Comparison of ENCODE assay signal across 10 mouse cellular contexts in genomic region chr10:116567491-116568405, GRCm38 (mm10). TPM values are rescaled to one million over a fixed set of nuclear protein-coding genes. Genes with fewer than 3 reads are reported as not detected.
DNase-seq lines count a peak whose midpoint lies in the region; ATAC-seq and TF ChIP-seq lines count a peak whose summit lies in the region.
"Had no signal": no experiment of that assay in that cellular context is flagged by ENCODE, and none has a peak within 500 bp of the region (broad histone marks: within the 10 kb centered on the region; RNA-seq: fewer than 3 reads in every experiment).

No protein-coding gene starts in this region.

- intact Hi-C loops in gastrocnemius, adult 2 months (cut with DNase I) = no loop called here

- H3K4me1 ChIP-seq in lung, embryonic 14.5 days (ENCODE audit: insufficient read depth) = no peaks in the 10 kb centered on the region; the same call in 1 of the 2 replicates
- H3K4me1 ChIP-seq in cerebellum, adult 2 months (ENCODE audit: control insufficient read depth, insufficient read depth, low read length) = peaks cover 6% of the 10 kb centered on the region

- no peak for ATAC-seq in lung, embryonic 14.5 days (ENCODE audit: insufficient read depth)
- ATAC-seq in megakaryocyte progenitor cell, adult 5-6 weeks (replicated peaks; ENCODE audit: poor library complexity) = peak; percentile 27
- ATAC-seq: hindbrain, postnatal 0 days had no signal

- no peak overlapping the region for H3K27ac ChIP-seq in gastrocnemius, adult 2 months
- no peak overlapping the region for H3K27ac ChIP-seq in lung, embryonic 14.5 days (ENCODE audit: low read depth)
- H3K27ac ChIP-seq in cerebellum, adult 2 months (ENCODE audit: insufficient read depth, low read length) = no peak overlapping the region
- H3K27ac ChIP-seq: hindbrain, postnatal 0 days had no signal

- no peaks in the 10 kb centered on the region for H3K36me3 ChIP-seq in lung, embryonic 14.5 days (ENCODE audit: insufficient read depth)

- no peak overlapping the region for H3K9ac ChIP-seq in lung, embryonic 14.5 days

- no peaks in the 10 kb centered on the region for H3K9me3 ChIP-seq in lung, embryonic 14.5 days (ENCODE audit: low read depth, low read length)

- no peak for TF ChIP-seq POLR2A in cerebellum, adult 2 months (IDR thresholded peaks at IDR 0.05; ENCODE audit: borderline replicate concordance, insufficient read depth, low read length)

- 82% methylated on average over 7 of the region's 7 CpGs for WGBS in lung, embryonic 14.5 days
- 52% methylated on average over 7 of the region's 7 CpGs for WGBS in cerebellum, adult 2 months

- H3K4me2 ChIP-seq in lung, embryonic 14.5 days = no peak overlapping the region

- DNase-seq in gastrocnemius, adult 2 months = peak; percentile 40
- DNase-seq in gastrocnemius, postnatal 4 days (ENCODE audit: low spot score in 2 of 2) = no peak
- DNase-seq in lung, embryonic 14.5 days = peak; percentile 7
- no peak for DNase-seq in lung, adult 18-20 months
- peak; percentile 47 to 74 for DNase-seq in cerebellum, adult 2 months
- no peak for DNase-seq in heart, adult 11 months
- DNase-seq: spleen, adult 18-20 months had no signal

- H3K4me3 ChIP-seq in gastrocnemius, adult 2 months = no peak overlapping the region
- no peak overlapping the region for H3K4me3 ChIP-seq in lung, embryonic 14.5 days (ENCODE audit: low read depth, low read length)
- no peak overlapping the region for H3K4me3 ChIP-seq in cerebellum, adult 2 months (replicated peaks; ENCODE audit: insufficient read depth, low read depth, low read length)

- TF ChIP-seq CTCF in gastrocnemius, adult 2 months (IDR thresholded peaks at IDR 0.05) = no peak
- no peak for TF ChIP-seq CTCF in lung, embryonic 14.5 days (IDR thresholded peaks at IDR 0.05; ENCODE audit: low read depth)
- TF ChIP-seq CTCF in cerebellum, adult 2 months (IDR thresholded peaks at IDR 0.05; ENCODE audit: borderline replicate concordance, insufficient read depth, low read depth, low read length) = no peak

- no peaks in the 10 kb centered on the region for H3K27me3 ChIP-seq in lung, embryonic 14.5 days (ENCODE audit: insufficient read depth, low read length)
- H3K27me3 ChIP-seq in cerebellum, adult 2 months (ENCODE audit: control insufficient read depth, insufficient read depth, low read length) = no peaks in the 10 kb centered on the region
- H3K27me3 ChIP-seq: CH12.LX had no signal

RNA-seq across cellular contexts. Expression of gene Cnot2, which starts 13.6 kb away (rescaled TPM):
- 10 to 100 TPM; 36.7 to 40.0 TPM for total RNA-seq in gastrocnemius, adult 2 months (2021)
- 10 to 100 TPM; 64.4 to 70.6 TPM for total RNA-seq in gastrocnemius, postnatal 4 days (2021)
- polyA plus RNA-seq in lung, embryonic 14.5 days (2014; fragmentation: Nextera tagmentation; extraction: Ambion mirVana) = 106 and 112 TPM in 2 replicates
- polyA plus RNA-seq in cerebellum, adult 2 months (2012; rRNA removed) = 88.1 and 99.3 TPM in 2 replicates
- 76.0 and 100 TPM in 2 replicates for total RNA-seq in megakaryocyte progenitor cell, adult 5-6 weeks (2015)
- 101 and 115 TPM in 2 replicates for total RNA-seq in megakaryocyte progenitor cell, adult 5-6 weeks (2017)

Comparison
In these comparisons a context has a peak if more than half of its experiments do, and no peak if none do; other contexts are left out.
1. DNase-seq: peak in gastrocnemius, adult 2 months (single experiment), lung, embryonic 14.5 days (single experiment) and cerebellum, adult 2 months (2 of 2); none in gastrocnemius, postnatal 4 days (0 of 2), lung, adult 18-20 months (0 of 2) and heart, adult 11 months (single experiment).